Mouse (Mus musculus) embryonic facial prominence, embryonic 14.5 days (tissue): Measurements from ENCODE around the gene Cyp2t4. TPM values are rescaled to one million over a fixed set of nuclear protein-coding genes. Genes with fewer than 3 reads are reported as not detected.
A peak's percentile ranks its signal among the peaks of the same experiment; 100 is the strongest.

Source experiments
- ATAC-seq: fragments of 200-750 bp; cut with Nextera tagmentation; 2 replicates; pipeline ENCODE4 v1.8.0; 2017; ENCODE audit warnings: low read depth, moderate number of reproducible peaks, moderate TSS enrichment
- DNase-seq: peaks from one replicate; pipeline ENCODE4 v3.0.0-alpha.2; 2015; ENCODE audit warnings: low spot score
- H3K27ac ChIP-seq: fragments of 300-500 bp; sonication (generic); replicated peaks from 2 replicates; pipeline ENCODE4 v1.5.1; 2014; ENCODE audit warnings: low read depth, mild to moderate bottlenecking, low read length, moderate library complexity
- H3K27me3 ChIP-seq: fragments of 300-500 bp; sonication (generic); replicated peaks from 2 replicates; pipeline ENCODE4 v1.6.1; 2014; ENCODE audit warnings: low read length; ENCODE audit not compliant: control insufficient read depth, insufficient read depth
- H3K36me3 ChIP-seq: fragments of 300-500 bp; sonication (generic); 2 replicates; pipeline ENCODE4 v1.6.1; 2014; ENCODE audit warnings: low read length, mixed read lengths; ENCODE audit not compliant: control insufficient read depth, insufficient read depth
- H3K4me1 ChIP-seq: fragments of 300-500 bp; sonication (generic); 2 replicates; pipeline ENCODE4 v1.6.1; 2014; ENCODE audit warnings: antibody characterized with exemption, low read length; ENCODE audit not compliant: control insufficient read depth, insufficient read depth
- H3K4me2 ChIP-seq: fragments of 300-500 bp; sonication (generic); 2 replicates; pipeline ENCODE4 v1.6.1; 2014; ENCODE audit warnings: low read depth, mild to moderate bottlenecking, low read length, moderate library complexity, mixed read lengths
- H3K4me3 ChIP-seq: fragments of 300-500 bp; sonication (generic); 2 replicates; pipeline ENCODE4 v1.5.1; 2014; ENCODE audit warnings: low read depth, mild to moderate bottlenecking, low read length
- H3K9ac ChIP-seq: fragments of 300-500 bp; sonication (generic); 2 replicates; pipeline ENCODE4 v1.6.1; 2014; ENCODE audit warnings: low read depth, mild to moderate bottlenecking, low read length, moderate library complexity, mixed read lengths
- H3K9me3 ChIP-seq: fragments of 300-500 bp; sonication (generic); 2 replicates; pipeline ENCODE4 v1.6.1; 2016; ENCODE audit warnings: low read length; ENCODE audit not compliant: control insufficient read depth
- WGBS: fragments of 180-500 bp; shearing (Covaris S2); extraction: QIAGEN DNeasy Blood & Tissue Kit; methylation state at CpG from one replicate; pipeline ENCODE4 v1.1.7; 2014; 5-methylcytosine and 5-hydroxymethylcytosine counted together
- polyA plus RNA-seq: library from polyadenylated mRNA; unstranded; fragments of >200 nt; fragmentation: Nextera tagmentation; extraction: Ambion mirVana; gene quantifications from 2 replicates; pipeline ENCODE4 v1.2.1, GENCODE M21; 2014

The Cyp2t4 gene
- polyA plus RNA-seq, 1 experiment from 2014 or later, result 1.0 TPM

DNA sequence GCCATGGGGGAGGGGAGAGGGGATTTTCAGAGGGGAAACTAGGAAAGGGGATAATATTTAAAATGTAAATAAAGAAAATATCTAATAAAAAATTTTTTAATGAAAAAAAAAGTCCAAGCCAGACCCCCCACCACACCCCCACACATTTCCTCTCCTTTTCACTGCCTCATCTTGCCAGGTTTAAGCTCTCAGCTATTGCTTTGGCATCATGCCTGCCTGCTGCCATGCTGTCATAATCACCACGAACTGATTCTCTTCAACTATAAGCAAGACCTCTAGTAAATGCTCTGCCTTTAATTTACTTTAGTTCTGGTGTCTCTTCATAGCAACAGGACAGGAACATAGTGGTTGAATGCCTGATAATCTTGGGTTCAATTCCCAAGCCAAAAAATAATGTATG lies 29.0 kb downstream of the Cyp2t4 start:
- H3K27me3 ChIP-seq, result no peaks in the 10 kb centered on the region
- ATAC-seq (no peak), DNase-seq (no peak)
- H3K9ac ChIP-seq, result no peak overlapping the region
- H3K36me3 ChIP-seq, result peaks cover 39% of the 10 kb centered on the region
- no peak overlapping the region for H3K4me3 ChIP-seq
- H3K4me1 ChIP-seq, result no peaks in the 10 kb centered on the region
- no peak overlapping the region for H3K4me2 ChIP-seq
- H3K9me3 ChIP-seq, result no peaks in the 10 kb centered on the region
- no peak overlapping the region for H3K27ac ChIP-seq
- 65% methylated on average over 1 of the region's 1 CpGs for WGBS

DNA sequence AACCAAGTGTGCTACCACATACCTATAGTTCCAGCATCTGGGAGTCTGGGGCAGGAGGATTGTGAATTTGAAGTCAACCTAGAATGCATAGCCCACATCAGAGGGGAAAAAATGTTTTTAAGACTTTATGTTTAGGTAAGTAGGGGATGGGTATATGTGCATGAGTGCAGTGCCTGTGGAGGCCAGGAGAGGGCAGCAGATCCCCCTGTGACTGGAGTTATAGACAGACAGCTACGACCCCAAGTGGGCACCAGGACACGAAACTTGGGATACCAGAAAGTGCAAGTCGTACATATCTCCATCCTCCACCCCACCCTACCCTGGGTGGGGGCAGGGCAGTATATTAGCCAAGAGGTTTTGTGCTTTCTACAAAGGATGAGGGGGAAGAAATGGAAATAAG lies 31.4 kb downstream of the Cyp2t4 start:
- Histone ChIP-seq H3K9ac (no peak overlapping the region), H3K4me2 (no peak overlapping the region), H3K4me3 (no peak overlapping the region), H3K27me3 (no peaks in the 10 kb centered on the region), H3K27ac (no peak overlapping the region), H3K9me3 (no peaks in the 10 kb centered on the region), H3K36me3 (peaks cover 64% of the 10 kb centered on the region), H3K4me1 (no peaks in the 10 kb centered on the region)
- DNase-seq, result no peak
- ATAC-seq, result no peak
- WGBS, result 74% methylated on average over 3 of the region's 3 CpGs

DNA sequence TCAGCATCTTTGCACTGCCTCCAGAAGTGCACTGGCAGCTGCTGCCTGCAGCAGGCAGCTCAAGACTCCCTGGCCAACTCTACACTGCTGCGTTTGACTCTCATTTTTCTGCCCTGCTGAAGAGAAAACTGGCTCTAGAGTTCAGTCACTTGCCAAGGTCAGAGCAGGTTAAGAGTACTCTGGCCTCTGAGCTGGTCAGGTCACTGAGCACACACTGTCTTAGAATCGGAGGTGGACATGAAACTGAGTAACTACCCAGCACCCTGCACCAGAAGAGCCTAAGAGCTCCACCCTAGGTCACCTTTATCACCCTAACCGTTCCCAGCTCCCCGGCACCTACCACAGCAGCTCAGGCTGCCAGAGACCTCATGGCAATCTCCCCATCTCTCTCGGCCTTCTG lies 32.5 kb downstream of the Cyp2t4 start:
- Histone ChIP-seq H3K4me1 (no peaks in the 10 kb centered on the region), H3K27ac (no peak overlapping the region), H3K4me3 (no peak overlapping the region), H3K4me2 (no peak overlapping the region), H3K27me3 (no peaks in the 10 kb centered on the region), H3K9me3 (no peaks in the 10 kb centered on the region), H3K36me3 (peaks cover 74% of the 10 kb centered on the region), H3K9ac (no peak overlapping the region)
- no peak for ATAC-seq
- no peak for DNase-seq
- 95% methylated on average over 5 of the region's 5 CpGs for WGBS

DNA sequence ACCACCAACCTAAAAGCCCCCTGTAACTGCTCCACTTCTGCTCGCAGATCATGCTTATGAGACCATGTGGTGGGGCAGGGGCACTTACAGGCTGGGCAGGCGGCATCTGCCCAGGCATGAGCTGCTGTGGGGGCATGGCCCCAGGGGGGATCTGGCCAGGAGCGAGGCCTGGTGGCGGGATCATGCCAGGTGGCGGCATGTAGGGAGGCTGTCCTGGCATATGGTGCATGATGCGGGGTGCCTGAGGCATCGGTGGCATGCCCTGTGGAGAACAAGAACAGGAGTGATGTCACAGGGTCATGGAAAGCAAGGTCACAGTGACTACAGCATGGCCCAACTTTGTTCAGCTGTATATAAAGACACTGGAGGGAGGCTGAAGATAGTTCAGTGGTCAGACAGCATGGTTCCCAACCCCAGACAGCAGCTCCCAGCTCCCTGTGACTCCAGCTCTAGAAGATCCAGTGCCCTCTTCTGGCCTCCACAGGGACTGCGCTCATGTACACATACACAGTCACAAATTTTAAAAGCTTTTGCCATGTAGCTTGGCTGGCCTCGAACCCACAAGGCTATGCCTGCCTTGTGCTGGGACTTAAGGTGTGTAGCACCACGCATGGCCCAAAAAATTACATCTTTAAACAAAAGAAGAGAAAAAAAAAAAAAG lies 35.9 kb downstream of the Cyp2t4 start:
- Histone ChIP-seq H3K4me2 (no peak overlapping the region), H3K27ac (no peak overlapping the region), H3K4me3 (no peak overlapping the region), H3K4me1 (peaks cover under 1% of the 10 kb centered on the region), H3K27me3 (no peaks in the 10 kb centered on the region), H3K36me3 (peaks cover 97% of the 10 kb centered on the region), H3K9ac (no peak overlapping the region), H3K9me3 (no peaks in the 10 kb centered on the region)
- 96% methylated on average over 10 of the region's 10 CpGs for WGBS
- no peak for DNase-seq
- no peak for ATAC-seq

DNA sequence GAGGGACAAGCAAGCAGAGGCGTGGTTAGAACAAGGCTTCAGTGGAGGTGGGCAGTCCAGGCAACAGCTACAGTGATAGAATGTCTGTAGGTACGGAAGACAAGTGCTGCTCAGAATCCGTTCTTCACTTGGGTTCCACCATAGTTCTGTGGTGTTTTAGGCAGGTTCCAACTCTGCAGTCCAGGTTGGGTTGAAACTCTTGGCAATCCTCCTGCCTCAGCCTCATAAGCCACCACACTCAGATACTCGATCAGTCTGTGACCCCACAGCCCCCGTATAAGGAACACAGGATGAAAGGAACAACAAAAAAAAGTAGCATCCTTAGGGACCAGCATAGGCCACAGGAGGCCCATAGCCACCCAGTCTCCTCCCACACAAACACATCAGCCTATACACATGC lies 38.9 kb downstream of the Cyp2t4 start:
- ATAC-seq (no peak), DNase-seq (no peak)
- Histone ChIP-seq H3K4me1 (peaks cover 11% of the 10 kb centered on the region), H3K9ac (no peak overlapping the region), H3K9me3 (no peaks in the 10 kb centered on the region), H3K36me3 (peaks cover 67% of the 10 kb centered on the region), H3K27me3 (no peaks in the 10 kb centered on the region), H3K4me2 (no peak overlapping the region), H3K27ac (no peak overlapping the region), H3K4me3 (no peak overlapping the region)
- WGBS, result 94% methylated on average over 5 of the region's 5 CpGs

DNA sequence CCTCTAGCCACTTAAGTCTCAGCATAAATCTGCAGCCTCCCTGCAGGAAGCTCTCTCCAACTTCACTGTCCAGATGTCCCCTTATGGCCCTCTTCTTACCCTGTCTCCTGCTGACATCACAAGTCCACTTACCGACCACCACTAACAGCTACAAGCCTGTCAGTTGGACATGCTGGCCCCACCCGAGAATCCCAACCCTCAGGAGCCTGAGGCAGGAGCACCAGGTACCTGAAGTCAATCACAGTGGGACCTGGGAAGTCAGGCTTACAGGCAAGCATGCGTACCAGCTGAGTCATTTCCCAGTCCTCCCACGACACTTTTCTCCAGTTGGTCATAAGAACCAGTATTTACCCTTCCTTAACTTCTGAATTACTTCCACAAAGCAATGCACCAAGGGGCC lies 40.2 kb downstream of the Cyp2t4 start:
- no peaks in the 10 kb centered on the region for H3K27me3 ChIP-seq
- H3K27ac ChIP-seq, result no peak overlapping the region
- peaks cover 11% of the 10 kb centered on the region for H3K4me1 ChIP-seq
- peak overlapping the region; percentile 89; the same call in 1 of the 2 replicates for H3K4me2 ChIP-seq
- no peaks in the 10 kb centered on the region for H3K9me3 ChIP-seq
- DNase-seq, result no peak
- no peak for ATAC-seq
- WGBS, result 82% methylated on average over 4 of the region's 4 CpGs
- H3K36me3 ChIP-seq, result peaks cover 57% of the 10 kb centered on the region
- peak overlapping the region; percentile 46 for H3K9ac ChIP-seq
- H3K4me3 ChIP-seq, result peak overlapping the region; percentile 73

DNA sequence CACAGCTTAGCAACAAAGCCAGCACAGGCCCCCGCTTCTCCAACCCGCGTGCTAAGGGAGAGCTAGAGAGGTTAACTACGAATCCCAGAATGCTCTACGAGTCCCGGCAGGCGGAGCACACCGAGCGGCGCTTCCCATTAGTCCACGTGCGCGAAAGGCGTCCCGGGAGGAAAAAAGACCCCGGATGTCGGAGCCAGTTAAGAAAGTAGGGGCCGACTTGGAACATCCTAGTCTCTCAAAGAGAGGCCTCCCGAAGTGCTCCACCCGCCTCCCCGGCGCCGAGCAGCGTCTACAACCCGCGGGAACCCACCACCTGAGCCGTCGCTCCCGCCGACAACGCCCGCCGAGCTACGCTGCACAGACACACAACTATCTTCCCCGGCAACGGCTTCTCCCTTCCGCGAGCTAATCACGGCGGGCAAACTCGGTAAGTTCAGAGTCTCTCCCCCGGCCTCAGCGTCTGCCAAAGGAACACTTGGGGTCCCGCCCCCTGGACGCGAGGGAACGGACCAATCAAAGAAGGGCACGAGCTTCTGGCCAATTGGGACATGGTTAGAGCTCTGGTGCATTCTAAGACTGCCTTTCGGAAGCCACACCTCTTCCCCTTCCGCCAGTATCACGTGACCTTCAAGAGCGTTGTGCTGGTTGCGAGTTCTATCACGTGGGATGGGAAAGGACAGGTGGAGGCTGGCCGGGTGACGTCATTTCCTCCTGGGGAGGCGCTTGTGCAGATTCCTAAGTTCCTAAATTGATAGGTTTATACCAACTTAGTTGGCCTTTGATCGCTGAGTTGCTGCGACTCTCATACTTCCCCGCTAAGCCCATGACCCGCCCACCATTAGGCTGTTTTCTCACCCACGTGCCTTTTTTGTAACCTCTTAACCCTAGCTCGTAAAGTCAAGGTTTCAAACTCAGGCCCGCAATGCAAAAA lies 42.4 kb downstream of the Cyp2t4 start, which contains the start of the genes BC024978 and Snrpa:
BC024978 (plus strand) TSS at position 101 of the 931 bp plus-strand sequence.
Snrpa (minus strand) TSS at position 591 of the 931 bp plus-strand sequence.
- no peaks in the 10 kb centered on the region for H3K27me3 ChIP-seq
- no peaks in the 10 kb centered on the region for H3K9me3 ChIP-seq
- ATAC-seq, result peak; percentile 98
- H3K4me1 ChIP-seq, result peaks cover 11% of the 10 kb centered on the region
- DNase-seq, result peak; percentile 100
- H3K27ac ChIP-seq, result peak within 1 kb of the TSS; percentile 99
- H3K36me3 ChIP-seq, result peaks cover 39% of the 10 kb centered on the region
- H3K9ac ChIP-seq, result peak within 1 kb of the TSS; percentile 94
- peak within 1 kb of the TSS; percentile 73 for H3K4me3 ChIP-seq
- peak within 1 kb of the TSS; percentile 89 for H3K4me2 ChIP-seq
- WGBS, result under 1% methylated on average over 62 of the region's 64 CpGs

DNA sequence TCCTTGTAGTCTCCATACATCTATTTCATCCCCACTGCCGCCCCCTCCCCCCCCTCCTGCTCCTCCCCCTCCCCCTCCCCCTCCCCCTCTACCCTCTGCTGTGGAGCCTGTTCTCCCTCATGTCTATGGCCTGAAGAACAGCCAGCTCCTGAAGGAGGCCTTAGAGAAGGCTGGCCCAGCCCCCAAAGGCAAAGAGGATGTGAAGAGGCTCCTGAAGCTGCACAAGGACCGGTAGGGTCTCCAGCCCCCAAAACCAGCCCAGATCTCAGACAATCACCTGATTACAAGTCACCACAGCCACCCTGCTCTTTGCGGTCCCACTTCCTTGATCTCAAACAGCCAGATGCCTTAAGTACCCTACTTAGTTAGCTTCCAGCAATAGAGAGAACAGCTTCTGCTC lies 43.6 kb downstream of the Cyp2t4 start:
- H3K27ac ChIP-seq, result no peak overlapping the region
- peaks cover 11% of the 10 kb centered on the region for H3K4me1 ChIP-seq
- 86% methylated on average over 3 of the region's 3 CpGs for WGBS
- DNase-seq (no peak), ATAC-seq (no peak)
- no peak overlapping the region for H3K4me3 ChIP-seq
- no peaks in the 10 kb centered on the region for H3K9me3 ChIP-seq
- H3K27me3 ChIP-seq, result no peaks in the 10 kb centered on the region
- peaks cover 35% of the 10 kb centered on the region for H3K36me3 ChIP-seq
- H3K9ac ChIP-seq, result no peak overlapping the region
- H3K4me2 ChIP-seq, result no peak overlapping the region
